Mouse (Mus musculus): ENCODE measurements around the gene Bmp15.

- no peak for TF ChIP-seq CTCF (IDR thresholded peaks at IDR 0.05; ENCODE audit: low read depth, low read length)
- no peak for TF ChIP-seq POLR2A (IDR thresholded peaks at IDR 0.05; ENCODE audit: extremely low read depth, insufficient read depth, low read length)
Observed at GRCm38 (mm10) chrX:6356876-6357275, 36.4 kb upstream of the Bmp15 start.

Measured in liver, adult 2 months (tissue).